13 mouse cellular contexts compared by ENCODE assay signal in the genomic region with DNA sequence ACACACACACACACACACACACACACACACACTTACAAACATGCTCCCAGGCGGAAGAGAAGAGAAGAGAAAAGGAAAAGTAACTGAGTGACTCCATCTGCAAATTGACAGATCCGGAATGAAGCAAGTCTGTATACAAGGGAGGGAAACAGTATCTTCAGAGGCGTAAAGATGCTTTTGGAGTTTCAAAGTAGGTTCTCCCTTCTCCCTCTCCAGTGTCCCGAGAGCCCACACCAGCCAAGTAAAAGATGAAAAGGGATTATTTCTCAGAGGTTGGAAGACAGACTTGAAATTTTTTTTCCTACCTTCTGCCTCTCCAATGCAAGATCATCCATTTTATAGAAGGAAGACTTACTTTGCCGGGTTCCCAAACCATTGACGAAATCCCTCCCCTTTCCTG. TPM values are rescaled to one million over a fixed set of nuclear protein-coding genes. Genes with fewer than 3 reads are reported as not detected.
DNase-seq lines count a peak whose midpoint lies in the region; ATAC-seq lines count a peak whose summit lies in the region.
"Had no signal": no experiment of that assay in that cellular context is flagged by ENCODE, and none has a peak within 500 bp of the region (broad histone marks: within the 10 kb centered on the region; RNA-seq: fewer than 3 reads in every experiment).

No protein-coding gene starts in this region.

- no peak overlapping the region for H3K27ac ChIP-seq in intestine, embryonic 14.5 days (ENCODE audit: low read depth)
- H3K27ac ChIP-seq in intestine, embryonic 16.5 days (ENCODE audit: low read length): no peak overlapping the region
- peak overlapping the region; percentile 11; the same call in 1 of the 2 replicates for H3K27ac ChIP-seq in forebrain, embryonic 13.5 days
- H3K27ac ChIP-seq in midbrain, embryonic 13.5 days: no peak overlapping the region
- peak overlapping the region; percentile 35; the same call in 1 of the 2 replicates for H3K27ac ChIP-seq in stomach, embryonic 15.5 days
- H3K27ac ChIP-seq: limb, embryonic 13.5 days had no signal

- WGBS in intestine, embryonic 14.5 days: 29% methylated on average over 6 of the region's 6 CpGs
- 19% methylated on average over 6 of the region's 6 CpGs for WGBS in intestine, embryonic 16.5 days
- 2% methylated on average over 6 of the region's 6 CpGs for WGBS in forebrain, embryonic 13.5 days
- 2% methylated on average over 6 of the region's 6 CpGs for WGBS in midbrain, embryonic 13.5 days
- 30% methylated on average over 6 of the region's 6 CpGs for WGBS in stomach, embryonic 15.5 days

- peak overlapping the region; percentile 28 for H3K4me2 ChIP-seq in intestine, embryonic 14.5 days (ENCODE audit: low read length)
- H3K4me2 ChIP-seq in intestine, embryonic 16.5 days (ENCODE audit: low read depth, low read length): no peak overlapping the region
- peak overlapping the region; percentile 50 for H3K4me2 ChIP-seq in forebrain, embryonic 13.5 days
- H3K4me2 ChIP-seq in midbrain, embryonic 13.5 days (replicated peaks): no peak overlapping the region
- peak overlapping the region; percentile 46 for H3K4me2 ChIP-seq in stomach, embryonic 15.5 days
- H3K4me2 ChIP-seq: limb, embryonic 13.5 days had no signal

- peak overlapping the region; percentile 15 for H3K4me3 ChIP-seq in intestine, embryonic 14.5 days (ENCODE audit: low read depth, low read length)
- H3K4me3 ChIP-seq in intestine, embryonic 16.5 days (ENCODE audit: low read length): no peak overlapping the region
- H3K4me3 ChIP-seq in forebrain, embryonic 13.5 days: peak overlapping the region; percentile 28
- peak overlapping the region; percentile 27 for H3K4me3 ChIP-seq in midbrain, embryonic 13.5 days (replicated peaks)
- H3K4me3 ChIP-seq in stomach, embryonic 15.5 days (replicated peaks): peak overlapping the region; percentile 29
- H3K4me3 ChIP-seq: limb, embryonic 13.5 days; megakaryocyte, embryonic 14.5 days had no signal

- no peak overlapping the region for H3K9ac ChIP-seq in intestine, embryonic 14.5 days (ENCODE audit: low read length)
- no peak overlapping the region for H3K9ac ChIP-seq in intestine, embryonic 16.5 days (ENCODE audit: low read depth, low read length)
- H3K9ac ChIP-seq in forebrain, embryonic 13.5 days: peak overlapping the region; percentile 60; the same call in 1 of the 2 replicates
- no peak overlapping the region for H3K9ac ChIP-seq in midbrain, embryonic 13.5 days (replicated peaks)
- no peak overlapping the region for H3K9ac ChIP-seq in stomach, embryonic 15.5 days
- H3K9ac ChIP-seq: limb, embryonic 13.5 days had no signal

- H3K4me1 ChIP-seq in intestine, embryonic 14.5 days (replicated peaks; ENCODE audit: control insufficient read depth, insufficient read depth, low read length): 0 out of 2 replicates have a peak, but pooled peaks cover 2% of the 10 kb centered on the region
- H3K4me1 ChIP-seq in intestine, embryonic 16.5 days (ENCODE audit: control insufficient read depth, insufficient read depth, low read length): no peaks in the 10 kb centered on the region
- peaks cover 28% of the 10 kb centered on the region for H3K4me1 ChIP-seq in forebrain, embryonic 13.5 days
- H3K4me1 ChIP-seq in midbrain, embryonic 13.5 days (replicated peaks): peaks cover 13% of the 10 kb centered on the region
- H3K4me1 ChIP-seq in stomach, embryonic 15.5 days: no peaks in the 10 kb centered on the region; the same call in none of the 2 replicates

- no peak for DNase-seq in intestine, embryonic 14.5 days (ENCODE audit: low spot score)
- no peak for DNase-seq in urinary bladder, adult 2 months (ENCODE audit: low spot score)
- DNase-seq in lung, postnatal 36 days: no peak
- DNase-seq: adrenal gland, adult 8-10 months; lung, adult 2 months; spleen, adult 18-20 months; thymus, adult 2 months had no signal

- H3K9me3 ChIP-seq in intestine, embryonic 14.5 days (ENCODE audit: control insufficient read depth, low read length): no peaks in the 10 kb centered on the region
- H3K9me3 ChIP-seq in intestine, embryonic 16.5 days (ENCODE audit: control insufficient read depth, low read length): no peaks in the 10 kb centered on the region
- H3K9me3 ChIP-seq in forebrain, embryonic 13.5 days (replicated peaks): no peaks in the 10 kb centered on the region
- H3K9me3 ChIP-seq in midbrain, embryonic 13.5 days: no peaks in the 10 kb centered on the region
- H3K9me3 ChIP-seq in stomach, embryonic 15.5 days: no peaks in the 10 kb centered on the region
- H3K9me3 ChIP-seq: limb, embryonic 13.5 days had no signal

- no peaks in the 10 kb centered on the region for H3K36me3 ChIP-seq in intestine, embryonic 14.5 days (ENCODE audit: control insufficient read depth, insufficient read depth, low read length)
- H3K36me3 ChIP-seq in intestine, embryonic 16.5 days (ENCODE audit: control insufficient read depth, insufficient read depth, low read length): no peaks in the 10 kb centered on the region
- no peaks in the 10 kb centered on the region for H3K36me3 ChIP-seq in forebrain, embryonic 13.5 days (ENCODE audit: poor library complexity, severe bottlenecking)
- H3K36me3 ChIP-seq in midbrain, embryonic 13.5 days: no peaks in the 10 kb centered on the region
- H3K36me3 ChIP-seq in stomach, embryonic 15.5 days: no peaks in the 10 kb centered on the region
- H3K36me3 ChIP-seq: limb, embryonic 13.5 days had no signal

- peaks cover 95% of the 10 kb centered on the region for H3K27me3 ChIP-seq in intestine, embryonic 14.5 days (replicated peaks; ENCODE audit: control insufficient read depth, insufficient read depth, low read length)
- H3K27me3 ChIP-seq in intestine, embryonic 16.5 days (replicated peaks; ENCODE audit: control insufficient read depth, insufficient read depth, low read length): peaks cover 78% of the 10 kb centered on the region
- H3K27me3 ChIP-seq in forebrain, embryonic 13.5 days: peaks cover 92% of the 10 kb centered on the region
- peaks cover 86% of the 10 kb centered on the region for H3K27me3 ChIP-seq in midbrain, embryonic 13.5 days
- peaks cover 41% of the 10 kb centered on the region for H3K27me3 ChIP-seq in stomach, embryonic 15.5 days (replicated peaks)

- no peak for ATAC-seq in intestine, embryonic 14.5 days (replicated peaks; ENCODE audit: low FRiP score, low TSS enrichment, low read depth)
- ATAC-seq in intestine, embryonic 16.5 days: no peak
- no peak for ATAC-seq in forebrain, embryonic 13.5 days
- ATAC-seq in midbrain, embryonic 13.5 days: no peak
- no peak for ATAC-seq in stomach, embryonic 15.5 days (ENCODE audit: insufficient read depth, low FRiP score, low read depth)

RNA-seq across cellular contexts. Expression of a gene that starts 2.9 kb away (rescaled TPM):
- 2.7 and 4.6 TPM in 2 replicates for polyA plus RNA-seq in intestine, embryonic 14.5 days (2014; fragmentation: Nextera tagmentation; extraction: Ambion mirVana)
- 4.9 and 6.7 TPM in 2 replicates for polyA plus RNA-seq in intestine, embryonic 16.5 days (2015; fragmentation: Nextera tagmentation; extraction: Ambion mirVana)
- 79.0 and 93.1 TPM in 2 replicates for polyA plus RNA-seq in forebrain, embryonic 13.5 days (2015; fragmentation: Nextera tagmentation; extraction: Ambion mirVana)
- polyA plus RNA-seq in midbrain, embryonic 13.5 days (2015; fragmentation: Nextera tagmentation; extraction: Ambion mirVana): 52.9 and 54.3 TPM in 2 replicates
- 29.7 and 42.1 TPM in 2 replicates for polyA plus RNA-seq in stomach, embryonic 15.5 days (2015; fragmentation: Nextera tagmentation; extraction: Ambion mirVana)
- 7.4 and 7.7 TPM in 2 replicates for polyA plus RNA-seq in urinary bladder, adult 2 months (2012; rRNA removed)

Comparison
In these comparisons a context has a peak if more than half of its experiments do, and no peak if none do; other contexts are left out.
1. H3K4me2 ChIP-seq: peak in intestine, embryonic 14.5 days (single experiment), forebrain, embryonic 13.5 days (single experiment) and stomach, embryonic 15.5 days (single experiment); none in intestine, embryonic 16.5 days (single experiment) and midbrain, embryonic 13.5 days (single experiment).
2. H3K27ac ChIP-seq: peak in forebrain, embryonic 13.5 days (single experiment) and stomach, embryonic 15.5 days (single experiment); none in intestine, embryonic 14.5 days (single experiment), intestine, embryonic 16.5 days (single experiment) and midbrain, embryonic 13.5 days (single experiment).